Mouse (Mus musculus) lung, embryonic 15.5 days (tissue): ENCODE measurements around the gene Filip1l. TPM values are rescaled to one million over a fixed set of nuclear protein-coding genes. Genes with fewer than 3 reads are reported as not detected.

Experiments
- ATAC-seq: fragments of 200-750 bp; cut with Nextera tagmentation; 2 replicates; pipeline ENCODE4 v1.8.0; 2017; ENCODE audit warnings: moderate number of reproducible peaks, borderline replicate concordance; ENCODE audit not compliant: low FRiP score, low TSS enrichment; ENCODE audit errors: extremely low read depth
- H3K27ac ChIP-seq: fragments of 300-500 bp; sonication (generic); 2 replicates; pipeline ENCODE4 v1.5.1; 2015; ENCODE audit warnings: moderate library complexity, mild to moderate bottlenecking, inconsistent platforms
- H3K27me3 ChIP-seq: fragments of 300-500 bp; sonication (generic); 2 replicates; pipeline ENCODE4 v1.6.1; 2015; ENCODE audit warnings: inconsistent platforms
- H3K36me3 ChIP-seq: fragments of 300-500 bp; sonication (generic); 2 replicates; pipeline ENCODE4 v1.6.1; 2015; ENCODE audit warnings: inconsistent platforms
- H3K4me1 ChIP-seq: fragments of 300-500 bp; sonication (generic); 2 replicates; pipeline ENCODE4 v1.6.1; 2015; ENCODE audit warnings: inconsistent platforms
- H3K4me2 ChIP-seq: fragments of 300-500 bp; sonication (generic); 2 replicates; pipeline ENCODE4 v1.6.1; 2015; ENCODE audit warnings: inconsistent platforms, mild to moderate bottlenecking, moderate library complexity
- H3K4me3 ChIP-seq: fragments of 300-500 bp; sonication (generic); 2 replicates; pipeline ENCODE4 v1.5.1; 2015; ENCODE audit warnings: mild to moderate bottlenecking, inconsistent platforms
- H3K9ac ChIP-seq: fragments of 300-500 bp; sonication (generic); 2 replicates; pipeline ENCODE4 v1.6.1; 2015; ENCODE audit warnings: inconsistent platforms
- H3K9me3 ChIP-seq: fragments of 300-500 bp; sonication (generic); 2 replicates; pipeline ENCODE4 v1.6.1; 2016; ENCODE audit warnings: inconsistent platforms
- WGBS: fragments of 180-500 bp; shearing (Covaris S2); methylation state at CpG from one replicate; pipeline ENCODE4 v1.1.7; 2015; 5-methylcytosine and 5-hydroxymethylcytosine counted together
- polyA plus RNA-seq: library from polyadenylated mRNA; unstranded; fragments of >200 nt; fragmentation: Nextera tagmentation; extraction: Ambion mirVana; gene quantifications from 2 replicates; pipeline ENCODE4 v1.2.1, GENCODE M21; 2015

Gene Filip1l
- polyA plus RNA-seq, 1 experiment from 2014 or later, result 28.8 TPM

GRCm38 (mm10) chr16:57473415-57474085 is 120.7 kb downstream of the Filip1l start:
- WGBS, result 26% methylated on average over 10 of the region's 10 CpGs
- peak; percentile 70; the same call in 1 of the 2 replicates for ATAC-seq
- Histone ChIP-seq H3K27me3 (no peaks in the 10 kb centered on the region), H3K9ac (no peak overlapping the region), H3K4me1 (peaks cover 4% of the 10 kb centered on the region; the same call in 1 of the 2 replicates), H3K9me3 (no peaks in the 10 kb centered on the region), H3K4me3 (no peak overlapping the region), H3K27ac (no peak overlapping the region), H3K36me3 (no peaks in the 10 kb centered on the region), H3K4me2 (no peak overlapping the region)

GRCm38 (mm10) chr16:57478451-57478850 is 125.6 kb downstream of the Filip1l start:
- H3K4me1 ChIP-seq, result peaks cover 14% of the 10 kb centered on the region
- no peak overlapping the region for H3K4me2 ChIP-seq
- no peak overlapping the region for H3K27ac ChIP-seq
- no peak overlapping the region for H3K9ac ChIP-seq
- WGBS, result 78% methylated on average over 2 of the region's 2 CpGs
- no peaks in the 10 kb centered on the region for H3K36me3 ChIP-seq
- H3K27me3 ChIP-seq, result no peaks in the 10 kb centered on the region
- H3K4me3 ChIP-seq, result no peak overlapping the region
- no peak for ATAC-seq
- H3K9me3 ChIP-seq, result no peaks in the 10 kb centered on the region

GRCm38 (mm10) chr16:57479776-57480175 is 126.9 kb downstream of the Filip1l start:
- Histone ChIP-seq H3K4me3 (no peak overlapping the region), H3K27ac (no peak overlapping the region), H3K9me3 (no peaks in the 10 kb centered on the region), H3K4me1 (peaks cover 19% of the 10 kb centered on the region), H3K27me3 (no peaks in the 10 kb centered on the region), H3K36me3 (no peaks in the 10 kb centered on the region), H3K4me2 (no peak overlapping the region), H3K9ac (no peak overlapping the region)
- ATAC-seq, result peak; percentile 68; the same call in 1 of the 2 replicates
- 12% methylated on average over 5 of the region's 5 CpGs for WGBS

GRCm38 (mm10) chr16:57482264-57482663 is 129.4 kb downstream of the Filip1l start:
- no peaks in the 10 kb centered on the region for H3K27me3 ChIP-seq
- H3K36me3 ChIP-seq, result no peaks in the 10 kb centered on the region
- H3K4me1 ChIP-seq, result peaks cover 19% of the 10 kb centered on the region
- no peaks in the 10 kb centered on the region for H3K9me3 ChIP-seq
- H3K4me3 ChIP-seq, result no peak overlapping the region
- ATAC-seq, result no peak
- H3K4me2 ChIP-seq, result no peak overlapping the region
- 57% methylated on average over 6 of the region's 6 CpGs for WGBS
- no peak overlapping the region for H3K27ac ChIP-seq
- no peak overlapping the region for H3K9ac ChIP-seq

- Histone ChIP-seq H3K9ac (no peak overlapping the region), H3K4me3 (no peak overlapping the region), H3K36me3 (no peaks in the 10 kb centered on the region), H3K4me2 (no peak overlapping the region), H3K27me3 (no peaks in the 10 kb centered on the region), H3K4me1 (peaks cover 19% of the 10 kb centered on the region), H3K27ac (peak overlapping the region; percentile 8; the same call in 1 of the 2 replicates), H3K9me3 (no peaks in the 10 kb centered on the region)
- 18% methylated on average over 4 of the region's 4 CpGs for WGBS
- no peak for ATAC-seq
Observed at GRCm38 (mm10) chr16:57482911-57483310, 130.0 kb downstream of the Filip1l start.

- Histone ChIP-seq H3K27ac (0 out of 2 replicates have a peak overlapping the region, but pooled peaks have one; percentile 8), H3K4me2 (no peak overlapping the region), H3K4me3 (no peak overlapping the region), H3K27me3 (no peaks in the 10 kb centered on the region), H3K36me3 (no peaks in the 10 kb centered on the region), H3K9me3 (no peaks in the 10 kb centered on the region), H3K9ac (no peak overlapping the region), H3K4me1 (peaks cover 19% of the 10 kb centered on the region)
- WGBS, result 42% methylated on average over 2 of the region's 2 CpGs
- no peak for ATAC-seq
Observed at GRCm38 (mm10) chr16:57483503-57483902, 130.6 kb downstream of the Filip1l start.

GRCm38 (mm10) chr16:57484043-57484795 is 131.3 kb downstream of the Filip1l start:
- ATAC-seq, result peak; percentile 84
- 28% methylated on average over 12 of the region's 12 CpGs for WGBS
- Histone ChIP-seq H3K9me3 (no peaks in the 10 kb centered on the region), H3K27me3 (no peaks in the 10 kb centered on the region), H3K4me2 (no peak overlapping the region), H3K9ac (no peak overlapping the region), H3K4me3 (no peak overlapping the region), H3K4me1 (peaks cover 17% of the 10 kb centered on the region), H3K36me3 (no peaks in the 10 kb centered on the region), H3K27ac (peak overlapping the region; percentile 68)

- no peaks in the 10 kb centered on the region for H3K27me3 ChIP-seq
- 74% methylated on average over 9 of the region's 9 CpGs for WGBS
- no peaks in the 10 kb centered on the region for H3K36me3 ChIP-seq
- no peak overlapping the region for H3K27ac ChIP-seq
- H3K4me1 ChIP-seq, result peaks cover 14% of the 10 kb centered on the region
- no peak for ATAC-seq
- H3K4me3 ChIP-seq, result no peak overlapping the region
- no peak overlapping the region for H3K9ac ChIP-seq
- no peaks in the 10 kb centered on the region for H3K9me3 ChIP-seq
- no peak overlapping the region for H3K4me2 ChIP-seq
Observed at GRCm38 (mm10) chr16:57485265-57485664, 132.4 kb downstream of the Filip1l start.

- Histone ChIP-seq H3K9me3 (no peaks in the 10 kb centered on the region), H3K27ac (no peak overlapping the region), H3K4me3 (no peak overlapping the region), H3K27me3 (no peaks in the 10 kb centered on the region), H3K4me2 (no peak overlapping the region), H3K36me3 (no peaks in the 10 kb centered on the region), H3K9ac (no peak overlapping the region), H3K4me1 (peaks cover 13% of the 10 kb centered on the region)
- ATAC-seq, result no peak
- 85% methylated on average over 5 of the region's 5 CpGs for WGBS
Observed at GRCm38 (mm10) chr16:57486266-57486665, 133.4 kb downstream of the Filip1l start.

- H3K27ac ChIP-seq, result no peak overlapping the region
- H3K4me2 ChIP-seq, result no peak overlapping the region
- peaks cover 8% of the 10 kb centered on the region; the same call in 1 of the 2 replicates for H3K4me1 ChIP-seq
- H3K36me3 ChIP-seq, result no peaks in the 10 kb centered on the region
- no peaks in the 10 kb centered on the region for H3K27me3 ChIP-seq
- H3K4me3 ChIP-seq, result no peak overlapping the region
- no peak overlapping the region for H3K9ac ChIP-seq
- ATAC-seq, result no peak
- H3K9me3 ChIP-seq, result no peaks in the 10 kb centered on the region
Observed at GRCm38 (mm10) chr16:57488661-57489060, 135.8 kb downstream of the Filip1l start.

- H3K9ac ChIP-seq, result no peak overlapping the region
- 90% methylated on average over 8 of the region's 8 CpGs for WGBS
- no peak overlapping the region for H3K27ac ChIP-seq
- H3K9me3 ChIP-seq, result no peaks in the 10 kb centered on the region
- no peaks in the 10 kb centered on the region for H3K36me3 ChIP-seq
- ATAC-seq, result no peak
- no peak overlapping the region for H3K4me3 ChIP-seq
- H3K27me3 ChIP-seq, result no peaks in the 10 kb centered on the region
- H3K4me1 ChIP-seq, result peaks cover under 1% of the 10 kb centered on the region; the same call in 1 of the 2 replicates
- H3K4me2 ChIP-seq, result no peak overlapping the region
Observed at GRCm38 (mm10) chr16:57490691-57491090, 137.8 kb downstream of the Filip1l start.

- H3K27ac ChIP-seq, result no peak overlapping the region
- H3K27me3 ChIP-seq, result no peaks in the 10 kb centered on the region
- H3K9ac ChIP-seq, result no peak overlapping the region
- WGBS, result 75% methylated on average over 4 of the region's 4 CpGs
- H3K4me3 ChIP-seq, result no peak overlapping the region
- no peak overlapping the region for H3K4me2 ChIP-seq
- no peak for ATAC-seq
- H3K4me1 ChIP-seq, result peaks cover 12% of the 10 kb centered on the region
- no peaks in the 10 kb centered on the region for H3K36me3 ChIP-seq
- H3K9me3 ChIP-seq, result no peaks in the 10 kb centered on the region
Observed at GRCm38 (mm10) chr16:57491853-57492252, 139.0 kb downstream of the Filip1l start.
